Mouse (Mus musculus) kidney, embryonic 14.5 days (tissue): ENCODE measurements at regions not wholly inside any gene's neighbourhood (a gene's known extent, or its start where the extent isn't known, plus 50 kb on each side); places are given as distances from the start of the nearest gene placed in this dataset.

ENCODE experiments used
- ATAC-seq: fragments of 200-750 bp; cut with Nextera tagmentation; 2 replicates; pipeline ENCODE4 v1.8.0; 2017; ENCODE audit warnings: moderate number of reproducible peaks, mild to moderate bottlenecking, moderate TSS enrichment, moderate library complexity; ENCODE audit not compliant: low FRiP score, low TSS enrichment
- H3K27ac ChIP-seq: fragments of 300-500 bp; sonication (generic); 2 replicates; pipeline ENCODE4 v1.5.1; 2014; ENCODE audit warnings: low read depth, mild to moderate bottlenecking, low read length, moderate library complexity, mixed read lengths
- H3K27me3 ChIP-seq: fragments of 300-500 bp; sonication (generic); 2 replicates; pipeline ENCODE4 v1.6.1; 2014; ENCODE audit warnings: mild to moderate bottlenecking, low read length; ENCODE audit not compliant: control insufficient read depth, insufficient read depth
- H3K36me3 ChIP-seq: fragments of 300-500 bp; sonication (generic); 2 replicates; pipeline ENCODE4 v1.6.1; 2014; ENCODE audit warnings: low read length, mixed read lengths; ENCODE audit not compliant: control insufficient read depth, insufficient read depth
- H3K4me1 ChIP-seq: fragments of 300-500 bp; sonication (generic); 2 replicates; pipeline ENCODE4 v1.6.1; 2014; ENCODE audit warnings: low read length, mixed read lengths; ENCODE audit not compliant: control insufficient read depth, insufficient read depth
- H3K4me2 ChIP-seq: fragments of 300-500 bp; sonication (generic); replicated peaks from 2 replicates; pipeline ENCODE4 v1.6.1; 2014; ENCODE audit warnings: low read depth, mild to moderate bottlenecking, low read length
- H3K4me3 ChIP-seq: fragments of 300-500 bp; sonication (generic); 2 replicates; pipeline ENCODE4 v1.5.1; 2014; ENCODE audit warnings: mild to moderate bottlenecking, low read length
- H3K9ac ChIP-seq: fragments of 300-500 bp; sonication (generic); 2 replicates; pipeline ENCODE4 v1.6.1; 2014; ENCODE audit warnings: low read depth, mild to moderate bottlenecking, low read length, moderate library complexity
- H3K9me3 ChIP-seq: fragments of 300-500 bp; sonication (generic); 2 replicates; pipeline ENCODE4 v1.6.1; 2016; ENCODE audit warnings: low read length; ENCODE audit not compliant: control insufficient read depth
- WGBS: fragments of 180-500 bp; shearing (Covaris S2); extraction: QIAGEN DNeasy Blood & Tissue Kit; methylation state at CpG from one replicate; pipeline ENCODE4 v1.1.7; 2014; 5-methylcytosine and 5-hydroxymethylcytosine counted together

DNA sequence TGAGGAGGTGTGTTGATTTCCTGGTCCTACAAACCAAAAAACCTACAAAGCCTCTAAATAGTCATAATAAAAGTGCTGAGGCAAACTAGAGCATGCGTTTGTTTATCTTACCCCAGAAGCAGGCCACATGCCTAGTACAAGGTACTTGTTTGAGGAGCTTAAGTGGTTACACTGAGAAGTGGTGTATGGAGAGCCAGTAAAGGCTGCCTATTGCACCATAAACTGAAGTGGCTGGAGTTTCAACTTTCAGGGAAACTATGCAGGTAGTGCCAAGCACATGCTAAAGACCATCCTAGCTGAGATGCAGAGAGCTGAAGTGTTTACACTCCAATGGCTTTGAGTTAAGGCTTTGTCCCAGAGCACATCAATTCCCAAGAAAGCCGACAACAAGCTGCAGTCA lies 86.5 kb upstream of the Fut8 start:
- Histone ChIP-seq H3K36me3 (no peaks in the 10 kb centered on the region), H3K27me3 (no peaks in the 10 kb centered on the region), H3K9ac (no peak overlapping the region), H3K4me3 (no peak overlapping the region), H3K27ac (no peak overlapping the region), H3K4me2 (no peak overlapping the region), H3K9me3 (no peaks in the 10 kb centered on the region), H3K4me1 (no peaks in the 10 kb centered on the region)
- no peak for ATAC-seq
- WGBS, result 75% methylated on average over 2 of the region's 2 CpGs

DNA sequence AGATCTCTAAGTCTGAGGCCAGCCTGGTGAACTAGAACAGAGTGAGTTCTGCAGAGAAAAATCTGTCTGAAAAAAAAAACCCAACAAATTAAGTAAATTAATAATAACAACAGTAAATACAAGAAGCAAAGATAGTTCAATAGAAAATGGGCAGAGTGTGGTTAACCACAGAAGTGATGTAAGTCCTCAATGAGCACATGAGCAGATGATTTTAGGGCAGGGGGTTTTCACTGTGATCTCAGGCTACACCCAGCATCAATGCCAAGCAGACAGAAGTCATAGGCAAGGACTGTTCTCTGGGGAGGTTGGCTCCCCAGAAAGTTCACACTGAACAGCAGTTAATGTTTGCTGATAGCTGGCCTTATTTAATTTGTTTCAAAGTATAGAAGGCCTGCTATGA lies 88.1 kb upstream of the Fut8 start:
- H3K9ac ChIP-seq, result no peak overlapping the region
- no peaks in the 10 kb centered on the region for H3K9me3 ChIP-seq
- no peak overlapping the region for H3K4me2 ChIP-seq
- H3K27me3 ChIP-seq, result no peaks in the 10 kb centered on the region
- ATAC-seq, result no peak
- H3K4me3 ChIP-seq, result no peak overlapping the region
- H3K27ac ChIP-seq, result no peak overlapping the region
- H3K4me1 ChIP-seq, result no peaks in the 10 kb centered on the region
- no peaks in the 10 kb centered on the region for H3K36me3 ChIP-seq

DNA sequence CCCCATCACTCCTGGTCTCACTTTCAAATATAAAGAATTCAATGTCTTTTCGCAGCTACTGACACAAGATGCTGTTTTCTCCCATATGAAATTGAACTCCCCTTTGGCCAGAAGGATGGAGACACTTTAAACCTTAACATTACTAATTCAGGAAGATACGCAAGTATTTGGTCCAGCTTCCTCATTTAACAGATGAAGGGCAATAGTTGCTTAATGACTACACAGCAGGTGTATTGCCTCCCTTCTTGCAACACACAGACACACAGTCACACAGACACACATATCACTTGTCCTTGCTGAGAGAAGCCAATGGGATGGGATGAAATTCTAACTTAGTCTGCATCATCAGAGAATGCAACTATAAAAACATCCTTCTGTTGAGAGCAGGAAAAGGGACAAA lies 89.8 kb upstream of the Fut8 start:
- no peaks in the 10 kb centered on the region for H3K4me1 ChIP-seq
- no peak overlapping the region for H3K4me3 ChIP-seq
- H3K27ac ChIP-seq, result no peak overlapping the region
- no peak overlapping the region for H3K4me2 ChIP-seq
- 92% methylated on average over 2 of the region's 2 CpGs for WGBS
- no peaks in the 10 kb centered on the region for H3K27me3 ChIP-seq
- no peak overlapping the region for H3K9ac ChIP-seq
- H3K36me3 ChIP-seq, result no peaks in the 10 kb centered on the region
- ATAC-seq, result no peak
- no peaks in the 10 kb centered on the region for H3K9me3 ChIP-seq

DNA sequence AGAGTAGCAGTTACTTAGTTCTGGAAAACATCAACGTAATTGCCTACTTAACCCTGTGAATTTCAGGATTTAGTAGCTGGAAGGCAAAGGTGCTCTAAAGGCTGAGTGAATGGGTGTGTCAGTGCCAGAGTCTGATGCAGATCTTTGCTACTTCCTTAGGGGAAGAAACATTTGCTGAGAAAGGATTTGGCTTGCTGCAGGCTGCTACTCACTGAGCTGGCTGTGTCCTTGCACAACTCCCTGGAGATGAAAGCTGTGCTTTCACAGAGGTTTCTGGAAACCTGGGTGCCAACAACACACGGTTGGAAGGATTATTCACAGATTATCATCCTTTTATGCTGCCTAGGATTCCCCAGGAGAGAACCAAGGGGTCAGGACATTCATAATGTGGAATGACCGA lies 94.0 kb upstream of the Fut8 start:
- no peak overlapping the region for H3K4me2 ChIP-seq
- 58% methylated on average over 3 of the region's 3 CpGs for WGBS
- no peak for ATAC-seq
- H3K27me3 ChIP-seq, result no peaks in the 10 kb centered on the region
- H3K27ac ChIP-seq, result no peak overlapping the region
- no peaks in the 10 kb centered on the region for H3K36me3 ChIP-seq
- no peaks in the 10 kb centered on the region for H3K4me1 ChIP-seq
- no peak overlapping the region for H3K4me3 ChIP-seq
- no peak overlapping the region for H3K9ac ChIP-seq
- H3K9me3 ChIP-seq, result no peaks in the 10 kb centered on the region

DNA sequence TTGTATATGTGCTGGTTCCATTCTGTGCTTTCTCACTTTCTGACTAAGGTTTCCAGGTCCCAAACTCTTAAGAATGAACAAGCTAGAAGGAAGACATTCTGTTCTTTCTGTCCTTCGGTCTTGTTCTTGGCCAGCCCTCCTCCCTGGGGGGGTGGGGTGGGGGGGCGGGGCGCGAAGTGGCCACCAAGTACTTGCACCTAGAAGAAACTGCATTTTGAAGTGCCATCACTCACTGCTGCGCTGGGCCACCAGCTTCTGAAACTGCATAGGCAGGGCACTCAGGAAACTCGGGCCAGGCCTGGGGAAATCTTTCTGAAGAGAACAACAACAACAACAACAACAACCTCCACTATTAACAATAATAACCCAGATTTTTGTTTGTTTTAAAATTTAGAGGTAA lies 94.4 kb upstream of the Fut8 start:
- 67% methylated on average over 6 of the region's 6 CpGs for WGBS
- H3K9ac ChIP-seq, result no peak overlapping the region

GRCm38 (mm10) chr12:77143105-77143504 lies 94.8 kb upstream of the Fut8 start:
- Histone ChIP-seq H3K4me2 (no peak overlapping the region), H3K27me3 (no peaks in the 10 kb centered on the region), H3K4me3 (no peak overlapping the region), H3K27ac (no peak overlapping the region), H3K9me3 (no peaks in the 10 kb centered on the region), H3K36me3 (no peaks in the 10 kb centered on the region), H3K9ac (no peak overlapping the region), H3K4me1 (no peaks in the 10 kb centered on the region)
- ATAC-seq, result no peak
- WGBS, result 91% methylated on average over 12 of the region's 12 CpGs

More for the DNA sequence above, 94.4 kb upstream of the Fut8 start:
- no peak overlapping the region for H3K4me2 ChIP-seq
- H3K4me3 ChIP-seq, result no peak overlapping the region
- no peak for ATAC-seq
- H3K27ac ChIP-seq, result no peak overlapping the region
- H3K4me1 ChIP-seq, result no peaks in the 10 kb centered on the region
- no peaks in the 10 kb centered on the region for H3K36me3 ChIP-seq
- H3K27me3 ChIP-seq, result no peaks in the 10 kb centered on the region
- H3K9me3 ChIP-seq, result no peaks in the 10 kb centered on the region

DNA sequence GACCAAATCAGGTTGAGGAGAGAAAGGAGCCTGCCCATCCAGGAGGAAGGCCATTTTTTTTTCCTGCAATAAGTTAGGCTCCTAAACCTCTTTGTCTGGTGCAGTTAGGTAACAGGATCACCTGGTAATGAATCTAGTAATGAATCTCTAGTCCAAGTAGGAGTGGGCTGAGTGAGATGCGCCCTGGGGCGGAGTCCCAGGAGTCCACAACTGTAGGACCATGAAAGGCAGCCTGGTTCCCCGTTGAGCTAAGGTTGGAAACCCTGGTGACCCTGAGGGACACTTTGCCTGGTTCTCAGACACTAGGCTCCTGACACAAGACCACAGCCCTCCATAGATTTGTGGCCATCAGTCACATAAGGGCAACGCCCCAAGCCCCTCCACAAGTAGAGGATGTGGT lies 95.7 kb upstream of the Fut8 start:
- Histone ChIP-seq H3K27me3 (no peaks in the 10 kb centered on the region), H3K4me2 (no peak overlapping the region), H3K4me1 (no peaks in the 10 kb centered on the region), H3K4me3 (no peak overlapping the region), H3K27ac (no peak overlapping the region), H3K9me3 (no peaks in the 10 kb centered on the region), H3K9ac (no peak overlapping the region), H3K36me3 (no peaks in the 10 kb centered on the region)
- ATAC-seq, result no peak
- 89% methylated on average over 4 of the region's 4 CpGs for WGBS

DNA sequence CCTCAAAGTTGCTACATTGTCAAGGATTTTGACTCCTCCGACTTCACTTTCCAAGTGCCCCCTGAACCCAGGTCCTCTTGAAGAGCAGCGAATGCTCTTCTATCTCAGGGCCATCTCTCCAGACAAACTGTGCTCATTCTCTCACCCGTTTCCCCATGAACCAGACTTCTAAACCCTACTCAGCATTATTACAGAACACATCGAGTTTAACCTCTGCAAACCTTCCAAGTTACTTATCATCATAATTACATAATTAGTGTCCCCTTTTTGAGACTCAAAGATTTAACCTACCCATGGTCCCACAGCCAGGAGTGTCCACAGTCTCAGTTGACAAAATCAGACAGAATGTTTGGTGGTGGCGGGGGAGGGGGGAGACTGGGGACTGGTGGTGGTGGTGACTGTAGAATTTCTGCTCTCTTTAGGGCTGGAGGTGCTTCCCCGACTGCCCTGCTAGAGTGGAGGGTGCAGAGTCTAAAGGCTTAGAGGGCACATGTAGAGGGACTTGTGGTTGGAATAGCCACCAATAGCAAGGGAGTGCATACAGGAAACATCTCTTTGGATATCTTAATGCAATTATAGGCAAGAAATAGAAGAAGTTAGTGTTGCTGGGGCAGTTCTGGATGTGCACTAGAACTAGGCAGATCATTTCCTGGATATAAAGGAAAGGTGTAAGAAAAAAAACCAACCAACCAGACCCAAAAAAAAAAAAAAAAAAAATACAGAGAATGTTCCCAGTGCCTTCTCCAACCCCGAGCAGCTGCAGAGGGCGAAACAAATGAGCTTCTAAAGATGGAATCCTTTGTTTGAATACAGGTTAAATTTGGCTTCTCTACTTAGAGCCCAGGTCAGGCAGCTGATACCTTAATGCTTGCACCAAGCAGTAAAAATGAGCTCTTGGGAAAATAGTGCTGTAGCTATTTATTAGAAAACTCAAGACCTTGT lies 96.4 kb upstream of the Fut8 start:
- 84% methylated on average over 8 of the region's 8 CpGs for WGBS
- Histone ChIP-seq H3K4me3 (no peak overlapping the region), H3K9ac (no peak overlapping the region), H3K27ac (no peak overlapping the region), H3K4me1 (no peaks in the 10 kb centered on the region), H3K27me3 (no peaks in the 10 kb centered on the region), H3K4me2 (no peak overlapping the region), H3K9me3 (no peaks in the 10 kb centered on the region), H3K36me3 (no peaks in the 10 kb centered on the region)
- ATAC-seq, result no peak

DNA sequence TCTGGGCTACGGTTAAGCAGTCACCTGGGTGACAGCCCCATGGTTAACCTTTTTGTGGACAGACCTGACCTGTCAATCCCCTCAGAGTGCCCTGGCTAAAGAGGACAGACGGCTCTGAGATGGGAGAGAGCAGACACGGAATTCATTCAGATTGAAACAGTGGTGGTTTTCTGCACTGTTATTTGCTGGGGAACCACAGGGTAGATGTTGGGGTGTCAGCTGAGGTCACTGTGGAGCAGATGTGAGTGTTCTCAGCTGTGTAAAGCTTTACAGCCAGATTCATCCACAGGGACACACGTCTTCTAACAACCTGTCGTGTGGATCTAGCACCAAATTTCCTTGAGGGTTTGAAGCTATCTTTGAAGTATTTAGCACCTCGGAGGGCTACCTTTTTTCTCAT lies 97.3 kb upstream of the Fut8 start:
- Histone ChIP-seq H3K27ac (no peak overlapping the region), H3K27me3 (no peaks in the 10 kb centered on the region), H3K36me3 (no peaks in the 10 kb centered on the region), H3K4me1 (no peaks in the 10 kb centered on the region), H3K9me3 (no peaks in the 10 kb centered on the region), H3K9ac (no peak overlapping the region), H3K4me3 (no peak overlapping the region), H3K4me2 (no peak overlapping the region)
- no peak for ATAC-seq
- WGBS, result 41% methylated on average over 6 of the region's 6 CpGs
